12 mouse cellular contexts compared by ENCODE assay signal in the genomic region with DNA sequence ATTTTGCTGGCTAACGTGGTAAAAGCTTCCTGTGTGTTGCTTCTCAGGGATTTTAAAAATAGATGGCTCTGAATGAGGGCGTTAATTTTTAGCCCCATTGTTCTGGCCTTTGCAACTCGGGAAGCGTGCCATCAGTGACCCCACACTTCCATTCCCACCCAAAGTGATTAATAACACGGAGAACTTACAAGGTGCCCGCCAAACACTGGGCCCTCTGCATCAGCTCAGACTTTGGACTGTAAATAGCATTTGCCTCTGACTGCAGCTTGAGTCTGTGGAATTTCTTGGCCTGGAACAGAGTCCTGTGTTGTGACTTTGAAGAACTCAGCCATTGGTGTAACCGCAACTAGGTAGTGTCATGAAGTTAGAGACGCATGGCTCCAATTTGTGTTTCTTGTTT. TPM values are rescaled to one million over a fixed set of nuclear protein-coding genes. Genes with fewer than 3 reads are reported as not detected.
DNase-seq lines count a peak whose midpoint lies in the region; ATAC-seq and TF ChIP-seq lines count a peak whose summit lies in the region.
"Had no signal": no experiment of that assay in that cellular context is flagged by ENCODE, and none has a peak within 500 bp of the region (broad histone marks: within the 10 kb centered on the region; RNA-seq: fewer than 3 reads in every experiment).

No protein-coding gene starts in this region.

- no peak; the same call in 1 of the 2 replicates for ATAC-seq in lung, embryonic 14.5 days (ENCODE audit: insufficient read depth)
- ATAC-seq in stomach, embryonic 16.5 days (ENCODE audit: insufficient read depth, low FRiP score): peak; percentile 62; the same call in 1 of the 2 replicates
- ATAC-seq: midbrain, embryonic 13.5 days had no signal

- H3K4me2 ChIP-seq in lung, embryonic 14.5 days: no peak overlapping the region
- no peak overlapping the region for H3K4me2 ChIP-seq in stomach, embryonic 16.5 days (ENCODE audit: low read depth, low read length)
- H3K4me2 ChIP-seq: liver, embryonic 13.5 days; midbrain, embryonic 13.5 days; neural tube, embryonic 12.5 days had no signal

- H3K9me3 ChIP-seq in lung, embryonic 14.5 days (ENCODE audit: low read depth, low read length): no peaks in the 10 kb centered on the region
- no peaks in the 10 kb centered on the region for H3K9me3 ChIP-seq in stomach, embryonic 16.5 days (replicated peaks; ENCODE audit: control insufficient read depth, low read length)
- H3K9me3 ChIP-seq: liver, embryonic 13.5 days; midbrain, embryonic 13.5 days; neural tube, embryonic 12.5 days had no signal

- H3K27ac ChIP-seq in lung, embryonic 14.5 days (ENCODE audit: low read depth): no peak overlapping the region
- H3K27ac ChIP-seq in stomach, embryonic 16.5 days (ENCODE audit: low read length): no peak overlapping the region
- H3K27ac ChIP-seq: liver, embryonic 13.5 days; midbrain, embryonic 13.5 days; neural tube, embryonic 12.5 days had no signal

- H3K4me1 ChIP-seq in lung, embryonic 14.5 days (ENCODE audit: insufficient read depth): no peaks in the 10 kb centered on the region; the same call in 1 of the 2 replicates
- H3K4me1 ChIP-seq in stomach, embryonic 16.5 days (ENCODE audit: control insufficient read depth, insufficient read depth, low read length): peaks cover 3% of the 10 kb centered on the region
- H3K4me1 ChIP-seq: liver, embryonic 13.5 days had no signal

- no peaks in the 10 kb centered on the region for H3K36me3 ChIP-seq in lung, embryonic 14.5 days (ENCODE audit: insufficient read depth)
- no peaks in the 10 kb centered on the region for H3K36me3 ChIP-seq in stomach, embryonic 16.5 days (ENCODE audit: control insufficient read depth, insufficient read depth, low read length)
- H3K36me3 ChIP-seq: liver, embryonic 13.5 days; midbrain, embryonic 13.5 days; neural tube, embryonic 12.5 days had no signal

- TF ChIP-seq CTCF in lung, embryonic 14.5 days (IDR thresholded peaks at IDR 0.05; ENCODE audit: low read depth): no peak

- DNase-seq in adrenal gland, adult 2 months: peak; percentile 2
- DNase-seq in adrenal gland, postnatal 4 days (ENCODE audit: low spot score in 2 of 2): no peak
- DNase-seq in lung, embryonic 14.5 days: peak; percentile 12
- DNase-seq in lung, postnatal 36 days: no peak
- peak; percentile 5 for DNase-seq in kidney, adult 18-20 months
- no peak for DNase-seq in thymus, adult 18-20 months
- no peak for DNase-seq in adipocyte (ENCODE audit: low spot score)
- DNase-seq: liver, embryonic 13.5 days; right cerebral cortex, adult 18-20 months had no signal

- H3K27me3 ChIP-seq in lung, embryonic 14.5 days (ENCODE audit: insufficient read depth, low read length): no peaks in the 10 kb centered on the region
- H3K27me3 ChIP-seq in stomach, embryonic 16.5 days (ENCODE audit: control insufficient read depth, insufficient read depth, low read length): no peaks in the 10 kb centered on the region
- H3K27me3 ChIP-seq: liver, embryonic 13.5 days; midbrain, embryonic 13.5 days; neural tube, embryonic 12.5 days had no signal

- 51% methylated on average over 8 of the region's 8 CpGs for WGBS in lung, embryonic 14.5 days
- WGBS in stomach, embryonic 16.5 days: 41% methylated on average over 8 of the region's 8 CpGs

- H3K9ac ChIP-seq in lung, embryonic 14.5 days: no peak overlapping the region
- H3K9ac ChIP-seq in stomach, embryonic 16.5 days (ENCODE audit: low read length): no peak overlapping the region
- H3K9ac ChIP-seq: liver, embryonic 13.5 days; midbrain, embryonic 13.5 days; neural tube, embryonic 12.5 days had no signal

- no peak overlapping the region for H3K4me3 ChIP-seq in lung, embryonic 14.5 days (ENCODE audit: low read depth, low read length)
- no peak overlapping the region for H3K4me3 ChIP-seq in stomach, embryonic 16.5 days (replicated peaks; ENCODE audit: low read length)
- H3K4me3 ChIP-seq: liver, embryonic 13.5 days; midbrain, embryonic 13.5 days; neural tube, embryonic 12.5 days had no signal

RNA-seq across cellular contexts. Expression of a gene that starts 23.6 kb away (rescaled TPM):
- total RNA-seq in adrenal gland, adult 2 months (2021): not detected
- not detected in 2 replicates for polyA plus RNA-seq in adrenal gland, adult 2 months (2012; rRNA removed)
- not detected for total RNA-seq in adrenal gland, postnatal 4 days (2021)
- 0.16 and 0.30 TPM in 2 replicates for polyA plus RNA-seq in lung, embryonic 14.5 days (2014; fragmentation: Nextera tagmentation; extraction: Ambion mirVana)
- 0.13 and 0.25 TPM in 2 replicates for polyA plus RNA-seq in stomach, embryonic 16.5 days (2015; fragmentation: Nextera tagmentation; extraction: Ambion mirVana)
- polyA plus RNA-seq: liver, embryonic 13.5 days had no signal

Comparison
In these comparisons a context has a peak if more than half of its experiments do, and no peak if none do; other contexts are left out.
1. DNase-seq: peak in adrenal gland, adult 2 months (single experiment), lung, embryonic 14.5 days (single experiment) and kidney, adult 18-20 months (single experiment); none in adrenal gland, postnatal 4 days (0 of 2), lung, postnatal 36 days (single experiment), thymus, adult 18-20 months (0 of 2) and adipocyte (single experiment).